Mouse (Mus musculus): ENCODE data around the gene Cops2.

The Cops2 gene

GRCm38 (mm10) chr2:125858521-125859280, at the start of gene Cops2, which contains the start of gene Galk2:
Cops2 (minus strand) TSS chr2:125859139.
Galk2 (plus strand) TSS chr2:125859109.
- DNase-seq (ENCODE audit: inconsistent ontology term) = peak; percentile 98

- DNase-seq (ENCODE audit: inconsistent ontology term) = no peak
Observed at GRCm38 (mm10) chr2:125907580-125908255, 48.8 kb upstream of the Cops2 start.

GRCm38 (mm10) chr2:125906407-125907066, 47.6 kb upstream of the Cops2 start:
- no peak for DNase-seq (ENCODE audit: inconsistent ontology term)

- no peak for DNase-seq (ENCODE audit: inconsistent ontology term)
Observed at GRCm38 (mm10) chr2:125901426-125901825, 42.5 kb upstream of the Cops2 start.

- DNase-seq (ENCODE audit: inconsistent ontology term) = no peak
Observed at GRCm38 (mm10) chr2:125900797-125901410, 42.0 kb upstream of the Cops2 start.

- no peak for DNase-seq (ENCODE audit: inconsistent ontology term)
Observed at GRCm38 (mm10) chr2:125896355-125896754, 37.4 kb upstream of the Cops2 start.

- no peak for DNase-seq (ENCODE audit: inconsistent ontology term)
Observed at GRCm38 (mm10) chr2:125895099-125895498, 36.2 kb upstream of the Cops2 start.

- peak; percentile 32 for DNase-seq (ENCODE audit: inconsistent ontology term)
Observed at GRCm38 (mm10) chr2:125893096-125893495, 34.2 kb upstream of the Cops2 start.

- DNase-seq (ENCODE audit: inconsistent ontology term) = peak; percentile 61
Observed at GRCm38 (mm10) chr2:125885891-125886576, 27.1 kb upstream of the Cops2 start.

- no peak for DNase-seq (ENCODE audit: inconsistent ontology term)
Observed at GRCm38 (mm10) chr2:125870159-125870558, 11.2 kb upstream of the Cops2 start.

GRCm38 (mm10) chr2:125868301-125868700, 9.4 kb upstream of the Cops2 start:
- DNase-seq (ENCODE audit: inconsistent ontology term) = no peak

GRCm38 (mm10) chr2:125866058-125866740, 7.3 kb upstream of the Cops2 start:
- DNase-seq (ENCODE audit: inconsistent ontology term) = peak; percentile 73

- no peak for DNase-seq (ENCODE audit: inconsistent ontology term)
Observed at GRCm38 (mm10) chr2:125865585-125865984, 6.6 kb upstream of the Cops2 start.

- DNase-seq (ENCODE audit: inconsistent ontology term) = no peak
Observed at GRCm38 (mm10) chr2:125864551-125864950, 5.6 kb upstream of the Cops2 start.

- DNase-seq (ENCODE audit: inconsistent ontology term) = no peak
Observed at GRCm38 (mm10) chr2:125863799-125864198, 4.9 kb upstream of the Cops2 start.

GRCm38 (mm10) chr2:125857707-125858106, 1.2 kb downstream of the Cops2 start:
- no peak for DNase-seq (ENCODE audit: inconsistent ontology term)

- no peak for DNase-seq (ENCODE audit: inconsistent ontology term)
Observed at GRCm38 (mm10) chr2:125851237-125851636, 7.7 kb downstream of the Cops2 start.

- no peak for DNase-seq (ENCODE audit: inconsistent ontology term)
Observed at GRCm38 (mm10) chr2:125838708-125839284, 20.1 kb downstream of the Cops2 start.

GRCm38 (mm10) chr2:125838091-125838490, 20.8 kb downstream of the Cops2 start:
- no peak for DNase-seq (ENCODE audit: inconsistent ontology term)

GRCm38 (mm10) chr2:125829924-125830323, 29.0 kb downstream of the Cops2 start:
- DNase-seq (ENCODE audit: inconsistent ontology term) = no peak

GRCm38 (mm10) chr2:125827898-125828297, 31.0 kb downstream of the Cops2 start:
- no peak for DNase-seq (ENCODE audit: inconsistent ontology term)

Data from Muller cell, postnatal 12 days (primary cell).